In genomic region chr13:96110767-96111166, GRCm38 (mm10) we compare ENCODE assay signal across 35 mouse cellular contexts. TPM values are rescaled to one million over a fixed set of nuclear protein-coding genes. Genes with fewer than 3 reads are reported as not detected.
DNase-seq lines count a peak whose midpoint lies in the region; ATAC-seq lines count a peak whose summit lies in the region.
"Had no signal": no experiment of that assay in that cellular context is flagged by ENCODE, and none has a peak within 500 bp of the region (broad histone marks: within the 10 kb centered on the region; RNA-seq: fewer than 3 reads in every experiment).

No protein-coding gene starts in this region.

- H3K4me1 ChIP-seq in forebrain, embryonic 14.5 days (ENCODE audit: control insufficient read depth, insufficient read depth, low read length), result no peaks in the 10 kb centered on the region
- H3K4me1 ChIP-seq in forebrain, embryonic 16.5 days (replicated peaks; ENCODE audit: control insufficient read depth, insufficient read depth, low read length), result no peaks in the 10 kb centered on the region
- H3K4me1 ChIP-seq in hindbrain, embryonic 14.5 days (replicated peaks; ENCODE audit: control insufficient read depth, insufficient read depth, low read length), result no peaks in the 10 kb centered on the region; the same call in 1 of the 2 replicates
- H3K4me1 ChIP-seq in hindbrain, embryonic 10.5 days (replicated peaks), result no peaks in the 10 kb centered on the region
- peaks cover 13% of the 10 kb centered on the region for H3K4me1 ChIP-seq in neural tube, embryonic 13.5 days (replicated peaks)
- 0 out of 2 replicates have a peak, but pooled peaks cover 8% of the 10 kb centered on the region for H3K4me1 ChIP-seq in neural tube, embryonic 15.5 days
- H3K4me1 ChIP-seq: embryonic facial prominence, embryonic 10.5 days; embryonic facial prominence, embryonic 15.5 days; kidney, embryonic 15.5 days; limb, embryonic 12.5 days; liver, embryonic 15.5 days had no signal

- DNase-seq in forebrain, embryonic 14.5 days (ENCODE audit: low spot score), result peak; percentile 25
- DNase-seq in hindbrain, embryonic 14.5 days (ENCODE audit: low spot score), result peak; percentile 35
- no peak for DNase-seq in hindbrain, embryonic 10.5 days (ENCODE audit: low spot score)
- DNase-seq in cerebellum, postnatal 25 days, result no peak
- DNase-seq: adrenal gland, postnatal 14 days; cerebellum, adult 18-20 months; cerebellum, postnatal 14 days; gastrocnemius, postnatal 25 days; heart, adult 18-20 months; heart, postnatal 36 days; kidney, adult 11 months; kidney, postnatal 36 days; lung, embryonic 14.5 days; lung, postnatal 14 days; midbrain, embryonic 14.5 days; right cerebral cortex, postnatal 4 days; thymus, adult 18-20 months; thymus, postnatal 25 days had no signal

- H3K4me3 ChIP-seq in forebrain, embryonic 14.5 days (ENCODE audit: low read depth, low read length), result no peak overlapping the region
- H3K4me3 ChIP-seq in forebrain, embryonic 16.5 days (replicated peaks; ENCODE audit: low read length), result no peak overlapping the region
- H3K4me3 ChIP-seq in hindbrain, embryonic 14.5 days (replicated peaks; ENCODE audit: low read length), result no peak overlapping the region
- H3K4me3 ChIP-seq in hindbrain, embryonic 10.5 days, result no peak overlapping the region
- no peak overlapping the region for H3K4me3 ChIP-seq in neural tube, embryonic 13.5 days
- H3K4me3 ChIP-seq in neural tube, embryonic 15.5 days (replicated peaks), result no peak overlapping the region
- H3K4me3 ChIP-seq: embryonic facial prominence, embryonic 10.5 days; embryonic facial prominence, embryonic 15.5 days; kidney, embryonic 15.5 days; layer of hippocampus, adult 2 months; left cerebral cortex, adult 2 months; limb, embryonic 12.5 days; liver, embryonic 15.5 days had no signal

- no peaks in the 10 kb centered on the region for H3K36me3 ChIP-seq in forebrain, embryonic 14.5 days (ENCODE audit: control insufficient read depth, insufficient read depth, low read length)
- H3K36me3 ChIP-seq in forebrain, embryonic 16.5 days (ENCODE audit: control insufficient read depth, insufficient read depth), result no peaks in the 10 kb centered on the region
- H3K36me3 ChIP-seq in hindbrain, embryonic 14.5 days (replicated peaks; ENCODE audit: control insufficient read depth, insufficient read depth), result no peaks in the 10 kb centered on the region
- H3K36me3 ChIP-seq in hindbrain, embryonic 10.5 days, result no peaks in the 10 kb centered on the region
- H3K36me3 ChIP-seq in neural tube, embryonic 13.5 days, result no peaks in the 10 kb centered on the region
- H3K36me3 ChIP-seq in neural tube, embryonic 15.5 days, result no peaks in the 10 kb centered on the region
- H3K36me3 ChIP-seq: embryonic facial prominence, embryonic 10.5 days; embryonic facial prominence, embryonic 15.5 days; G1E; kidney, embryonic 15.5 days; limb, embryonic 12.5 days; liver, embryonic 15.5 days had no signal

- no peaks in the 10 kb centered on the region for H3K9me3 ChIP-seq in forebrain, embryonic 14.5 days (replicated peaks; ENCODE audit: control insufficient read depth, low read length)
- no peaks in the 10 kb centered on the region for H3K9me3 ChIP-seq in forebrain, embryonic 16.5 days (ENCODE audit: control insufficient read depth, low read length)
- H3K9me3 ChIP-seq in hindbrain, embryonic 14.5 days (ENCODE audit: control insufficient read depth, low read length), result no peaks in the 10 kb centered on the region
- no peaks in the 10 kb centered on the region for H3K9me3 ChIP-seq in hindbrain, embryonic 10.5 days
- H3K9me3 ChIP-seq in neural tube, embryonic 13.5 days, result no peaks in the 10 kb centered on the region
- H3K9me3 ChIP-seq in neural tube, embryonic 15.5 days (replicated peaks), result no peaks in the 10 kb centered on the region
- H3K9me3 ChIP-seq: embryonic facial prominence, embryonic 10.5 days; embryonic facial prominence, embryonic 15.5 days; G1E; kidney, embryonic 15.5 days; limb, embryonic 12.5 days; liver, embryonic 15.5 days had no signal

- H3K4me2 ChIP-seq in forebrain, embryonic 14.5 days (ENCODE audit: low read length), result no peak overlapping the region
- no peak overlapping the region for H3K4me2 ChIP-seq in forebrain, embryonic 16.5 days (ENCODE audit: low read length)
- no peak overlapping the region for H3K4me2 ChIP-seq in hindbrain, embryonic 14.5 days (replicated peaks)
- H3K4me2 ChIP-seq in neural tube, embryonic 13.5 days, result no peak overlapping the region
- no peak overlapping the region for H3K4me2 ChIP-seq in neural tube, embryonic 15.5 days
- H3K4me2 ChIP-seq: embryonic facial prominence, embryonic 15.5 days; heart, embryonic 11.5 days; kidney, embryonic 15.5 days; limb, embryonic 12.5 days; liver, embryonic 15.5 days; lung, embryonic 14.5 days had no signal

- ATAC-seq in forebrain, embryonic 14.5 days, result no peak
- no peak for ATAC-seq in forebrain, embryonic 16.5 days
- peak; percentile 34; the same call in 1 of the 2 replicates for ATAC-seq in hindbrain, embryonic 14.5 days (ENCODE audit: low FRiP score)
- peak; percentile 67 for ATAC-seq in neural tube, embryonic 13.5 days (ENCODE audit: low read depth)
- no peak; the same call in 1 of the 2 replicates for ATAC-seq in neural tube, embryonic 15.5 days (ENCODE audit: low FRiP score)
- ATAC-seq: inflammation-experienced regulatory T-cells, adult 6 months had no signal

- 18% methylated on average over 3 of the region's 3 CpGs for WGBS in forebrain, embryonic 14.5 days
- WGBS in forebrain, embryonic 16.5 days, result 21% methylated on average over 3 of the region's 3 CpGs
- WGBS in hindbrain, embryonic 14.5 days, result 28% methylated on average over 3 of the region's 3 CpGs
- 76% methylated on average over 3 of the region's 3 CpGs for WGBS in hindbrain, embryonic 10.5 days
- whole genome bisulfite sequencing in neural tube, embryonic 13.5 days, result 31% methylated on average over 3 of the region's 3 CpGs
- WGBS in neural tube, embryonic 15.5 days, result 25% methylated on average over 3 of the region's 3 CpGs

- H3K27ac ChIP-seq in forebrain, embryonic 14.5 days (ENCODE audit: low read depth, low read length), result no peak overlapping the region
- H3K27ac ChIP-seq in forebrain, embryonic 16.5 days (ENCODE audit: low read length), result no peak overlapping the region
- peak overlapping the region; percentile 40; the same call in 1 of the 2 replicates for H3K27ac ChIP-seq in hindbrain, embryonic 14.5 days
- H3K27ac ChIP-seq in hindbrain, embryonic 10.5 days, result no peak overlapping the region
- peak overlapping the region; percentile 74 for H3K27ac ChIP-seq in neural tube, embryonic 13.5 days (replicated peaks)
- no peak overlapping the region for H3K27ac ChIP-seq in neural tube, embryonic 15.5 days (replicated peaks)
- H3K27ac ChIP-seq: embryonic facial prominence, embryonic 10.5 days; embryonic facial prominence, embryonic 15.5 days; kidney, embryonic 15.5 days; layer of hippocampus, adult 2 months; left cerebral cortex, adult 2 months; limb, embryonic 12.5 days; liver, embryonic 15.5 days; stomach, postnatal 0 days had no signal

- H3K9ac ChIP-seq in forebrain, embryonic 14.5 days (ENCODE audit: low read length), result no peak overlapping the region
- no peak overlapping the region for H3K9ac ChIP-seq in forebrain, embryonic 16.5 days (replicated peaks; ENCODE audit: low read depth, low read length)
- no peak overlapping the region for H3K9ac ChIP-seq in hindbrain, embryonic 14.5 days
- no peak overlapping the region for H3K9ac ChIP-seq in neural tube, embryonic 13.5 days
- no peak overlapping the region for H3K9ac ChIP-seq in neural tube, embryonic 15.5 days (replicated peaks)
- H3K9ac ChIP-seq: embryonic facial prominence, embryonic 15.5 days; kidney, embryonic 15.5 days; limb, embryonic 12.5 days; liver, embryonic 15.5 days; lung, embryonic 14.5 days had no signal

- H3K27me3 ChIP-seq in forebrain, embryonic 14.5 days (replicated peaks; ENCODE audit: control insufficient read depth, insufficient read depth, low read length), result no peaks in the 10 kb centered on the region
- H3K27me3 ChIP-seq in forebrain, embryonic 16.5 days (replicated peaks; ENCODE audit: control insufficient read depth, insufficient read depth, low read length), result no peaks in the 10 kb centered on the region
- no peaks in the 10 kb centered on the region for H3K27me3 ChIP-seq in hindbrain, embryonic 14.5 days (ENCODE audit: control insufficient read depth, insufficient read depth, low read length)
- H3K27me3 ChIP-seq in hindbrain, embryonic 10.5 days (ENCODE audit: insufficient read depth, poor library complexity, severe bottlenecking), result no peaks in the 10 kb centered on the region
- H3K27me3 ChIP-seq in neural tube, embryonic 13.5 days, result no peaks in the 10 kb centered on the region
- H3K27me3 ChIP-seq in neural tube, embryonic 15.5 days (replicated peaks), result no peaks in the 10 kb centered on the region
- H3K27me3 ChIP-seq: embryonic facial prominence, embryonic 15.5 days; kidney, embryonic 15.5 days; limb, embryonic 12.5 days; liver, embryonic 15.5 days had no signal

RNA-seq across cellular contexts. Expression of gene Sv2c, which starts 21.6 kb away (rescaled TPM):
- 1.8 and 3.9 TPM in 2 replicates for polyA plus RNA-seq in forebrain, embryonic 14.5 days (2014; fragmentation: Nextera tagmentation; extraction: Ambion mirVana)
- 2.8 and 4.8 TPM in 2 replicates for polyA plus RNA-seq in forebrain, embryonic 16.5 days (2015; fragmentation: Nextera tagmentation; extraction: Ambion mirVana)
- 50.2 and 55.7 TPM in 2 replicates for polyA plus RNA-seq in hindbrain, embryonic 14.5 days (2014; fragmentation: Nextera tagmentation; extraction: Ambion mirVana)
- polyA plus RNA-seq in hindbrain, embryonic 10.5 days (2016; fragmentation: Nextera tagmentation; extraction: Ambion mirVana), result 1.0 and 2.4 TPM in 2 replicates
- polyA plus RNA-seq in neural tube, embryonic 13.5 days (2015; fragmentation: Nextera tagmentation; extraction: Ambion mirVana), result 26.8 and 32.3 TPM in 2 replicates
- polyA plus RNA-seq in neural tube, embryonic 15.5 days (2015; fragmentation: Nextera tagmentation; extraction: Ambion mirVana), result 42.8 and 43.6 TPM in 2 replicates

RNA-seq across cellular contexts. Expression of gene Gm17190, which starts 28.9 kb away (rescaled TPM):
- polyA plus RNA-seq in forebrain, embryonic 14.5 days (2014; fragmentation: Nextera tagmentation; extraction: Ambion mirVana), result not detected in 2 replicates
- polyA plus RNA-seq in forebrain, embryonic 16.5 days (2015; fragmentation: Nextera tagmentation; extraction: Ambion mirVana), result 0.20 TPM in 1 of 2 replicates, not detected in the other
- polyA plus RNA-seq in hindbrain, embryonic 14.5 days (2014; fragmentation: Nextera tagmentation; extraction: Ambion mirVana), result 0.26 and 0.63 TPM in 2 replicates
- polyA plus RNA-seq in hindbrain, embryonic 10.5 days (2016; fragmentation: Nextera tagmentation; extraction: Ambion mirVana), result not detected in 2 replicates
- polyA plus RNA-seq in neural tube, embryonic 13.5 days (2015; fragmentation: Nextera tagmentation; extraction: Ambion mirVana), result 0.36 TPM in 1 of 2 replicates, not detected in the other
- 0.22 and 0.52 TPM in 2 replicates for polyA plus RNA-seq in neural tube, embryonic 15.5 days (2015; fragmentation: Nextera tagmentation; extraction: Ambion mirVana)
- polyA plus RNA-seq: embryonic facial prominence, embryonic 10.5 days; G1E; heart, embryonic 11.5 days; heart, embryonic 16.5 days; inflammation-experienced regulatory T-cells, adult 6 months; kidney, embryonic 15.5 days; liver, adult 2 months; liver, embryonic 15.5 days; lung, embryonic 14.5 days; midbrain, embryonic 14.5 days; spleen, adult 2 months; stomach, postnatal 0 days had no signal

RNA-seq across cellular contexts. Expression of gene Gm20075, which starts 29.6 kb away (rescaled TPM):
- polyA plus RNA-seq in forebrain, embryonic 14.5 days (2014; fragmentation: Nextera tagmentation; extraction: Ambion mirVana), result 26.9 and 39.5 TPM in 2 replicates
- 27.9 and 34.7 TPM in 2 replicates for polyA plus RNA-seq in forebrain, embryonic 16.5 days (2015; fragmentation: Nextera tagmentation; extraction: Ambion mirVana)
- 22.0 and 27.0 TPM in 2 replicates for polyA plus RNA-seq in hindbrain, embryonic 14.5 days (2014; fragmentation: Nextera tagmentation; extraction: Ambion mirVana)
- polyA plus RNA-seq in hindbrain, embryonic 10.5 days (2016; fragmentation: Nextera tagmentation; extraction: Ambion mirVana), result 37.8 and 39.6 TPM in 2 replicates
- polyA plus RNA-seq in neural tube, embryonic 13.5 days (2015; fragmentation: Nextera tagmentation; extraction: Ambion mirVana), result 30.7 and 35.5 TPM in 2 replicates
- 21.3 and 24.9 TPM in 2 replicates for polyA plus RNA-seq in neural tube, embryonic 15.5 days (2015; fragmentation: Nextera tagmentation; extraction: Ambion mirVana)
- polyA plus RNA-seq: liver, adult 2 months had no signal

Comparison
In these comparisons a context has a peak if more than half of its experiments do, and no peak if none do; other contexts are left out.
1. ATAC-seq: peak in hindbrain, embryonic 14.5 days (single experiment) and neural tube, embryonic 13.5 days (single experiment); none in forebrain, embryonic 14.5 days (single experiment), forebrain, embryonic 16.5 days (single experiment) and neural tube, embryonic 15.5 days (single experiment).
2. DNase-seq: peak in forebrain, embryonic 14.5 days (single experiment) and hindbrain, embryonic 14.5 days (single experiment); none in hindbrain, embryonic 10.5 days (single experiment) and cerebellum, postnatal 25 days (0 of 2).
3. H3K27ac ChIP-seq: peak in hindbrain, embryonic 14.5 days (single experiment) and neural tube, embryonic 13.5 days (single experiment); none in forebrain, embryonic 14.5 days (single experiment), forebrain, embryonic 16.5 days (single experiment), hindbrain, embryonic 10.5 days (single experiment) and neural tube, embryonic 15.5 days (single experiment).